Comparison of ENCODE assay signal across 8 mouse cellular contexts in the genomic region with DNA sequence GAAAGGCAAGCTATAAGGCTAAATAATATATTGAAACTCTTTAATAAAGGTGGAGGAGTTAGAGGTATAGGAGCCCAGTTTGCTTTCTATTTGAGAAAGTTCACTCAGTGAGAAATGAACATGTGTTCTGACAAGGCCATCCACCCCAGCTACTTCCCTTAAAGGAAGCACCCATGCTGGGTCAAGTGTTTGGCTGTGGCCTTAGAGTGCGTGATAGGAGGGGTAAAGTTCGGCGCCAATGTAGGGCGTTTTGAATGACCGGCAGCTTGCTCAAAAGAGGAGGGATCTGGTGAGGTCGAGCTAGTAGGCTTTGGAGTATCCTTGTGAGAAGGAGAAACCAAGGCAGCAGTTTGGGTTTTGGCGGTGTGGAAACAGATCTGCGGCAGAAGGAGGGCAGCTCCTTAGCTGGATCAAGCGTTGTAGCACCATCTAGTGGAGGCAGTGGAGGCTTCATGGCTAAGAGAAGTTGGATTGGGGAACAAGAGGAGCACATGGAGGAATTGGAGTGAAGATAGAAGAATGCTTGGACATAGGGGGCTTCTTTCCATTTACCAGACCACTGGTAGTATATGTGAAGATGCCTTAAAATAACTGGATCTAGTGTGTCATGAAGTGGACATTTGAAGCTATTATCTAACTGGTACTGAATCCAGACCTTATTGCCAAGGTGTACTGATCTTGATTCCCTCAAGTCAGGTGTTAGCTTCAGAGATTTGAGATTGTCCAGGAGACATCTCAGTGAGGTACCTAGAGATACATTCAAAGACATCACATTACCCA.
DNase-seq lines count a peak whose midpoint lies in the region; ATAC-seq lines count a peak whose summit lies in the region.

No protein-coding gene starts in this region.

- intact Hi-C loops in heart, postnatal 10 days (cut with DNase I), result loop anchor here (1.0 to 2.0 kb wide), 3 partner anchors 22 to 423 kb away; no protein-coding TSS in a partner anchor

- no peak overlapping the region for H3K4me3 ChIP-seq in forebrain, embryonic 13.5 days
- H3K4me3 ChIP-seq in liver, embryonic 13.5 days (replicated peaks), result no peak overlapping the region
- H3K4me3 ChIP-seq in neural tube, embryonic 11.5 days (ENCODE audit: low read depth, low read length), result no peak overlapping the region

- H3K27ac ChIP-seq in forebrain, embryonic 13.5 days, result no peak overlapping the region
- H3K27ac ChIP-seq in liver, embryonic 13.5 days, result no peak overlapping the region
- H3K27ac ChIP-seq in neural tube, embryonic 11.5 days (ENCODE audit: low read depth, low read length), result no peak overlapping the region

- 17% methylated on average over 9 of the region's 9 CpGs for WGBS in forebrain, embryonic 13.5 days
- WGBS in liver, embryonic 13.5 days (ENCODE audit: insufficient replicate concordance), result 15% methylated on average over 9 of the region's 9 CpGs
- 13% methylated on average over 9 of the region's 9 CpGs for WGBS in neural tube, embryonic 11.5 days

- H3K4me1 ChIP-seq in forebrain, embryonic 13.5 days, result no peaks in the 10 kb centered on the region
- H3K4me1 ChIP-seq in liver, embryonic 13.5 days (replicated peaks), result no peaks in the 10 kb centered on the region
- no peaks in the 10 kb centered on the region for H3K4me1 ChIP-seq in neural tube, embryonic 11.5 days (ENCODE audit: control insufficient read depth, insufficient read depth, low read length)

- H3K4me2 ChIP-seq in forebrain, embryonic 13.5 days, result peak overlapping the region; percentile 45
- H3K4me2 ChIP-seq in liver, embryonic 13.5 days, result peak overlapping the region; percentile 36
- H3K4me2 ChIP-seq in neural tube, embryonic 11.5 days (ENCODE audit: low read depth), result peak overlapping the region; percentile 28

- H3K9me3 ChIP-seq in forebrain, embryonic 13.5 days (replicated peaks), result no peaks in the 10 kb centered on the region
- no peaks in the 10 kb centered on the region for H3K9me3 ChIP-seq in liver, embryonic 13.5 days (replicated peaks)
- no peaks in the 10 kb centered on the region for H3K9me3 ChIP-seq in neural tube, embryonic 11.5 days (ENCODE audit: control insufficient read depth, low read length)

- H3K36me3 ChIP-seq in forebrain, embryonic 13.5 days (ENCODE audit: poor library complexity, severe bottlenecking), result no peaks in the 10 kb centered on the region
- no peaks in the 10 kb centered on the region for H3K36me3 ChIP-seq in liver, embryonic 13.5 days
- no peaks in the 10 kb centered on the region for H3K36me3 ChIP-seq in neural tube, embryonic 11.5 days (ENCODE audit: control insufficient read depth, insufficient read depth, low read length)

- peak; percentile 83 for ATAC-seq in CD4-positive, CD25-positive, alpha-beta regulatory T cell, adult 4 months
- ATAC-seq in forebrain, embryonic 13.5 days, result peak; percentile 88
- peak; percentile 70 for ATAC-seq in liver, embryonic 13.5 days (ENCODE audit: low read depth)
- no peak for ATAC-seq in neural tube, embryonic 11.5 days (ENCODE audit: insufficient read depth, low FRiP score, low TSS enrichment)

- no peak overlapping the region for H3K9ac ChIP-seq in forebrain, embryonic 13.5 days
- H3K9ac ChIP-seq in liver, embryonic 13.5 days, result no peak overlapping the region
- no peak overlapping the region for H3K9ac ChIP-seq in neural tube, embryonic 11.5 days (ENCODE audit: low read length)

- no peaks in the 10 kb centered on the region for H3K27me3 ChIP-seq in forebrain, embryonic 13.5 days
- H3K27me3 ChIP-seq in liver, embryonic 13.5 days, result no peaks in the 10 kb centered on the region
- H3K27me3 ChIP-seq in neural tube, embryonic 11.5 days (ENCODE audit: control insufficient read depth, insufficient read depth, low read length), result no peaks in the 10 kb centered on the region

- peak; percentile 37 for DNase-seq in c-Kit-positive CD71-positive TER-119-positive erythroid progenitor cells, embryonic 14.5 days (ENCODE audit: low spot score)
- peak; percentile 73 to 78 for DNase-seq in heart, postnatal 10 days
- DNase-seq in kidney, postnatal 36 days, result peak; percentile 63 to 80
- DNase-seq in liver, embryonic 13.5 days, result peak; percentile 3
- DNase-seq in neural tube, embryonic 11.5 days (ENCODE audit: low spot score), result peak; percentile 67
- DNase-seq in telencephalon, adult 2 months (ENCODE audit: low read depth, low spot score), result peak; percentile 71

Comparison
In these comparisons a context has a peak if more than half of its experiments do, and no peak if none do; other contexts are left out.
1. DNase-seq: peak in every context shown above with its lines; median percentile 76 in heart, postnatal 10 days; 72 in kidney, postnatal 36 days; 71 in telencephalon, adult 2 months; 67 in neural tube, embryonic 11.5 days; 37 in c-Kit-positive CD71-positive TER-119-positive erythroid progenitor cells, embryonic 14.5 days; 3 in liver, embryonic 13.5 days.